ENCODE assay signal across 17 mouse cellular contexts in genomic region chr8:13202806-13203205, GRCm38 (mm10). TPM values are rescaled to one million over a fixed set of nuclear protein-coding genes. Genes with fewer than 3 reads are reported as not detected.
DNase-seq lines count a peak whose midpoint lies in the region; ATAC-seq and TF ChIP-seq lines count a peak whose summit lies in the region.
"Had no signal": no experiment of that assay in that cellular context is flagged by ENCODE, and none has a peak within 500 bp of the region (broad histone marks: within the 10 kb centered on the region; RNA-seq: fewer than 3 reads in every experiment).

No protein-coding gene starts in this region.

- H3K27me3 ChIP-seq in lung, embryonic 14.5 days (ENCODE audit: insufficient read depth, low read length), result peaks cover 39% of the 10 kb centered on the region
- H3K27me3 ChIP-seq in liver, postnatal 0 days (ENCODE audit: insufficient read depth, low read length), result peaks cover 16% of the 10 kb centered on the region

- 70% methylated on average over 3 of the region's 3 CpGs for WGBS in lung, embryonic 14.5 days
- WGBS in liver, postnatal 0 days (ENCODE audit: insufficient replicate concordance), result 46% methylated on average over 3 of the region's 3 CpGs

- no peaks in the 10 kb centered on the region for H3K9me3 ChIP-seq in lung, embryonic 14.5 days (ENCODE audit: low read depth, low read length)
- H3K9me3 ChIP-seq in liver, postnatal 0 days (ENCODE audit: low read length), result no peaks in the 10 kb centered on the region
- H3K9me3 ChIP-seq: forebrain, embryonic 13.5 days; kidney, embryonic 15.5 days; limb, embryonic 10.5 days had no signal

- no peak overlapping the region; the same call in 1 of the 2 replicates for H3K27ac ChIP-seq in lung, embryonic 14.5 days (ENCODE audit: low read depth)
- H3K27ac ChIP-seq in liver, postnatal 0 days (ENCODE audit: low read depth), result peak overlapping the region; percentile 89
- H3K27ac ChIP-seq: forebrain, embryonic 13.5 days; hindbrain, embryonic 14.5 days; kidney, embryonic 15.5 days; limb, embryonic 10.5 days had no signal

- no peak overlapping the region for H3K9ac ChIP-seq in lung, embryonic 14.5 days
- H3K9ac ChIP-seq in liver, postnatal 0 days (replicated peaks), result peak overlapping the region; percentile 64
- H3K9ac ChIP-seq: forebrain, embryonic 13.5 days; hindbrain, embryonic 14.5 days; kidney, embryonic 15.5 days had no signal

- no peak overlapping the region for H3K4me3 ChIP-seq in lung, embryonic 14.5 days (ENCODE audit: low read depth, low read length)
- H3K4me3 ChIP-seq in liver, postnatal 0 days (ENCODE audit: low read depth, low read length), result peak overlapping the region; percentile 90
- H3K4me3 ChIP-seq: forebrain, embryonic 13.5 days; kidney, embryonic 15.5 days; limb, embryonic 10.5 days had no signal

- no peak for TF ChIP-seq CTCF in lung, embryonic 14.5 days (IDR thresholded peaks at IDR 0.05; ENCODE audit: low read depth)
- no peak for TF ChIP-seq CTCF in liver, postnatal 0 days (IDR thresholded peaks at IDR 0.05; ENCODE audit: low read depth)

- no peaks in the 10 kb centered on the region for H3K4me1 ChIP-seq in lung, embryonic 14.5 days (ENCODE audit: insufficient read depth)
- peaks cover 58% of the 10 kb centered on the region for H3K4me1 ChIP-seq in liver, postnatal 0 days (ENCODE audit: insufficient read depth)

- ATAC-seq in lung, embryonic 14.5 days (ENCODE audit: insufficient read depth), result no peak
- peak; percentile 76 for ATAC-seq in erythroblast, adult 5-6 weeks (replicated peaks; ENCODE audit: low FRiP score, poor library complexity, severe bottlenecking)
- ATAC-seq in liver, postnatal 0 days, result peak; percentile 74
- ATAC-seq in frontal cortex, adult (ENCODE audit: low TSS enrichment), result no peak
- ATAC-seq: CD4-positive, CD25-positive, alpha-beta regulatory T cell, adult 4 months; forebrain, embryonic 13.5 days had no signal

- H3K36me3 ChIP-seq in lung, embryonic 14.5 days (ENCODE audit: insufficient read depth), result no peaks in the 10 kb centered on the region
- no peaks in the 10 kb centered on the region for H3K36me3 ChIP-seq in liver, postnatal 0 days (replicated peaks; ENCODE audit: insufficient read depth, low read length)
- H3K36me3 ChIP-seq: kidney, embryonic 15.5 days; limb, embryonic 10.5 days had no signal

- DNase-seq in lung, embryonic 14.5 days, result no peak
- no peak for DNase-seq in lung, postnatal 4 days
- peak; percentile 54 for DNase-seq in liver, postnatal 0 days
- DNase-seq in frontal cortex, adult 2 months (ENCODE audit: extremely low spot score in 1 of 2, low spot score in 1 of 2), result no peak
- DNase-seq in left cerebral cortex, postnatal 25 days (ENCODE audit: low spot score in 2 of 2), result no peak
- DNase-seq: cerebellum, adult 2 months; gastrocnemius, postnatal 25 days; lung, postnatal 14 days; right cerebral cortex, postnatal 4 days had no signal

- intact Hi-C loops in left cerebral cortex, postnatal 25 days (cut with DNase I), result no loop called here

- peak; percentile 94 for TF ChIP-seq EP300 in liver, postnatal 0 days (IDR thresholded peaks at IDR 0.05; ENCODE audit: low read depth)

- peak overlapping the region; percentile 18; the same call in 1 of the 2 replicates for H3K4me2 ChIP-seq in lung, embryonic 14.5 days
- peak overlapping the region; percentile 99 for H3K4me2 ChIP-seq in liver, postnatal 0 days (ENCODE audit: low read depth, low read length)
- H3K4me2 ChIP-seq: forebrain, embryonic 13.5 days; hindbrain, embryonic 14.5 days had no signal

RNA-seq across cellular contexts. Expression of gene Grtp1, which starts 2.4 kb away (rescaled TPM):
- polyA plus RNA-seq in lung, embryonic 14.5 days (2014; fragmentation: Nextera tagmentation; extraction: Ambion mirVana), result 4.8 and 5.6 TPM in 2 replicates
- 5.0 and 6.3 TPM in 2 replicates for total RNA-seq in erythroblast, adult 5-6 weeks (2015; ENCODE audit: low replicate concordance)
- total RNA-seq in erythroblast, adult 5-6 weeks (2017; ENCODE audit: low replicate concordance), result 1.6 and 4.3 TPM in 2 replicates
- 10.6 and 12.1 TPM in 2 replicates for polyA plus RNA-seq in liver, postnatal 0 days (2015; fragmentation: Nextera tagmentation; extraction: Ambion mirVana)
- 7.0 TPM in 2 replicates for polyA plus RNA-seq in frontal cortex, adult 2 months (2012; rRNA removed)
- total RNA-seq in left cerebral cortex, postnatal 25 days (2021), result 1 to 10 TPM; 4.0 to 4.9 TPM

RNA-seq across cellular contexts. Expression of gene Lamp1, which starts 43.8 kb away (rescaled TPM):
- 309 and 315 TPM in 2 replicates for polyA plus RNA-seq in lung, embryonic 14.5 days (2014; fragmentation: Nextera tagmentation; extraction: Ambion mirVana)
- 101 and 131 TPM in 2 replicates for total RNA-seq in erythroblast, adult 5-6 weeks (2015; ENCODE audit: low replicate concordance)
- total RNA-seq in erythroblast, adult 5-6 weeks (2017; ENCODE audit: low replicate concordance), result 103 and 130 TPM in 2 replicates
- 199 and 206 TPM in 2 replicates for polyA plus RNA-seq in liver, postnatal 0 days (2015; fragmentation: Nextera tagmentation; extraction: Ambion mirVana)
- 391 and 397 TPM in 2 replicates for polyA plus RNA-seq in frontal cortex, adult 2 months (2012; rRNA removed)
- total RNA-seq in left cerebral cortex, postnatal 25 days (2021), result 100 to 1,000 TPM; 285 to 291 TPM

RNA-seq across cellular contexts. Expression of gene Adprhl1, which starts 51.2 kb away (rescaled TPM):
- polyA plus RNA-seq in lung, embryonic 14.5 days (2014; fragmentation: Nextera tagmentation; extraction: Ambion mirVana), result 1.6 TPM in 1 of 2 replicates, not detected in the other
- not detected in 2 replicates for total RNA-seq in erythroblast, adult 5-6 weeks (2015; ENCODE audit: low replicate concordance)
- total RNA-seq in erythroblast, adult 5-6 weeks (2017; ENCODE audit: low replicate concordance), result 0.43 TPM in 1 of 2 replicates, not detected in the other
- polyA plus RNA-seq in liver, postnatal 0 days (2015; fragmentation: Nextera tagmentation; extraction: Ambion mirVana), result 0.45 TPM in 1 of 2 replicates, not detected in the other
- polyA plus RNA-seq in frontal cortex, adult 2 months (2012; rRNA removed), result 0.30 and 0.40 TPM in 2 replicates
- total RNA-seq in left cerebral cortex, postnatal 25 days (2021), result 1 to 10 TPM in 1 of 2 experiments, under 1 TPM in 1; 0.60 to 1.4 TPM
- total RNA-seq: neutrophil, adult 5-6 weeks had no signal
- polyA plus RNA-seq: forebrain, embryonic 13.5 days; hindbrain, embryonic 14.5 days; limb, embryonic 10.5 days had no signal

Comparison
In these comparisons a context has a peak if more than half of its experiments do, and no peak if none do; other contexts are left out.
1. ATAC-seq: peak in erythroblast, adult 5-6 weeks (single experiment) and liver, postnatal 0 days (single experiment); none in lung, embryonic 14.5 days (single experiment) and frontal cortex, adult (single experiment).